Mouse (Mus musculus) liver, embryonic 14.5 days (tissue): ENCODE results near the gene Pabpn1l. TPM values are rescaled to one million over a fixed set of nuclear protein-coding genes. Genes with fewer than 3 reads are reported as not detected.

Experiments
- ATAC-seq: fragments of 200-750 bp; cut with Nextera tagmentation; 2 replicates; pipeline ENCODE4 v1.8.0; 2017; ENCODE audit warnings: moderate number of reproducible peaks, mild to moderate bottlenecking, moderate library complexity; ENCODE audit not compliant: insufficient read depth
- DNase-seq, 3 experiments: peaks; one replicate each; pipeline ENCODE4 v3.0.0-alpha.2; 2012 to 2013; ENCODE audit warnings: low read depth in 3 of 3, low spot score in 3 of 3
- H3K27ac ChIP-seq: fragments of 300-500 bp; sonication (generic); 2 replicates; pipeline ENCODE4 v1.5.1; 2014; ENCODE audit warnings: moderate library complexity, mild to moderate bottlenecking, control low read depth, inconsistent platforms
- H3K27me3 ChIP-seq: fragments of 300-500 bp; sonication (generic); 2 replicates; pipeline ENCODE4 v1.6.1; 2014; ENCODE audit warnings: mild to moderate bottlenecking, low read length, moderate library complexity; ENCODE audit not compliant: control insufficient read depth, insufficient read depth
- H3K36me3 ChIP-seq: fragments of 300-500 bp; sonication (generic); replicated peaks from 2 replicates; pipeline ENCODE4 v1.6.1; 2014; ENCODE audit warnings: low read depth; ENCODE audit not compliant: control insufficient read depth, insufficient read depth
- H3K4me1 ChIP-seq, 2 experiments: fragments of 200-500 bp in 1 of 2; fragments of 300-500 bp in 1 of 2; sonication (generic) in 1 of 2; replicated peaks; 2 replicates each; pipeline ENCODE4 v1.6.1; 2012 to 2014; ENCODE audit warnings: antibody characterized with exemption in 1 of 2, inconsistent platforms in 1 of 2, low read length in 1 of 2; ENCODE audit not compliant: control insufficient read depth in 2 of 2, insufficient read depth in 2 of 2
- H3K4me2 ChIP-seq: fragments of 300-500 bp; sonication (generic); 2 replicates; pipeline ENCODE4 v1.6.1; 2014; ENCODE audit warnings: low read depth, mild to moderate bottlenecking, control low read depth, moderate library complexity
- H3K4me3 ChIP-seq, 2 experiments: fragments of 200-500 bp in 1 of 2; fragments of 300-500 bp in 1 of 2; sonication (generic) in 1 of 2; 2 replicates each; pipeline ENCODE4 v1.5.1; 2012 to 2014; ENCODE audit warnings: low read depth in 2 of 2, low read length in 2 of 2, mild to moderate bottlenecking in 2 of 2, control low read depth in 1 of 2, inconsistent platforms in 1 of 2, moderate library complexity in 1 of 2; ENCODE audit not compliant: insufficient read depth in 1 of 2
- H3K9ac ChIP-seq: fragments of 300-500 bp; sonication (generic); replicated peaks from 2 replicates; pipeline ENCODE4 v1.6.1; 2014; ENCODE audit warnings: mild to moderate bottlenecking, control low read depth, moderate library complexity
- H3K9me3 ChIP-seq: fragments of 300-500 bp; sonication (generic); 2 replicates; pipeline ENCODE4 v1.6.1; 2016; ENCODE audit warnings: low read length, mixed read lengths; ENCODE audit not compliant: control insufficient read depth
- CTCF ChIP-seq: IDR thresholded peaks from 2 replicates; pipeline ENCODE4 v1.5.1; 2016; ENCODE audit warnings: antibody characterized with exemption, low read depth, control low read depth
- EP300 ChIP-seq: IDR thresholded peaks from 2 replicates; pipeline ENCODE4 v1.6.1; 2016; ENCODE audit warnings: antibody characterized with exemption, low read depth
- WGBS: fragments of 180-500 bp; shearing (Covaris S2); extraction: QIAGEN DNeasy Blood & Tissue Kit; methylation state at CpG from one replicate; pipeline ENCODE4 v1.1.7; 2014; ENCODE audit not compliant: insufficient replicate concordance; 5-methylcytosine and 5-hydroxymethylcytosine counted together
- polyA plus RNA-seq, 2 experiments: library from polyadenylated mRNA; depleted of rRNA in 1 of 2; stranded (reverse) in 1 of 2; unstranded in 1 of 2; fragments of >200 nt; fragmentation: Nextera tagmentation in 1 of 2; extraction: Ambion mirVana in 1 of 2; gene quantifications; 2 replicates each; pipeline versions ENCODE4 v1.2.1 to v1.2.3; 2012 to 2014

The Pabpn1l gene
- polyA plus RNA-seq, 2 experiments = not detected

DNA sequence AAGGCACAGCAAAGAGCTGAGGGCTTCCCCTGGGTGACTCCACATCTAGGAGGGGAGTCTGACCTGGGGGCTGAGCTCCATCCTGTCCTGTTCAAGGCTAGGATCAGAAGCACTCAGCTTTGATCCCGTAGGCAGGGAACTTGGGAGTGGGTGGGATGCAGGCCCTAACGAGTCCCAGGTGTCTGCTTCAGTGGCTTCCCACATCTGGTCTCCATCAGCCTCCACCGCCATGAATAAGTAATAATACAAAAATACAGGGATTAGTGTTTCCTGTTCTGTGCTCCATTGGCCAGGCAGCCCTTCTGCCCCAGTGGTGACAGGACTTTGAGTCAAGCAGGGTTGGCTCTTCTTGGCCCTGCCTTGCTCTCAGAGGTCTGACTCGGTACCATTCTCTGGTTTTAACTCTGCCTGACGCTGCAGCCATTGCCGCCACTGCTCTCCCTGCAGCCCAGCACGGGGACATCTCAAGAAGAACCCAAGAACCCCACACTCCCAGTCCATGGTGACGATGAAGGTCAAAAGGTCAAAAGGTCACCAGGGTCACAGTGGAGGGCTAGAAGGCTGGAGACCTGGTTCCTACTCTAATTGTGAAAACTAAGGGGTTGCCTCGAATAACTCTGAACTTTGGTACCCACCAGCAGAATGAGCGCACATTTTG lies 35.7 kb upstream of the Pabpn1l start:
- no peaks in the 10 kb centered on the region for H3K36me3 ChIP-seq
- no peak overlapping the region for H3K4me3 ChIP-seq
- 76% methylated on average over 10 of the region's 10 CpGs for WGBS
- no peak overlapping the region for H3K27ac ChIP-seq
- DNase-seq (no peak), ATAC-seq (no peak)
- H3K9ac ChIP-seq = no peak overlapping the region
- no peaks in the 10 kb centered on the region for H3K4me1 ChIP-seq
- no peaks in the 10 kb centered on the region for H3K9me3 ChIP-seq
- H3K27me3 ChIP-seq = no peaks in the 10 kb centered on the region
- TF ChIP-seq CTCF = no peak
- TF ChIP-seq EP300 = no peak
- no peak overlapping the region for H3K4me2 ChIP-seq

DNA sequence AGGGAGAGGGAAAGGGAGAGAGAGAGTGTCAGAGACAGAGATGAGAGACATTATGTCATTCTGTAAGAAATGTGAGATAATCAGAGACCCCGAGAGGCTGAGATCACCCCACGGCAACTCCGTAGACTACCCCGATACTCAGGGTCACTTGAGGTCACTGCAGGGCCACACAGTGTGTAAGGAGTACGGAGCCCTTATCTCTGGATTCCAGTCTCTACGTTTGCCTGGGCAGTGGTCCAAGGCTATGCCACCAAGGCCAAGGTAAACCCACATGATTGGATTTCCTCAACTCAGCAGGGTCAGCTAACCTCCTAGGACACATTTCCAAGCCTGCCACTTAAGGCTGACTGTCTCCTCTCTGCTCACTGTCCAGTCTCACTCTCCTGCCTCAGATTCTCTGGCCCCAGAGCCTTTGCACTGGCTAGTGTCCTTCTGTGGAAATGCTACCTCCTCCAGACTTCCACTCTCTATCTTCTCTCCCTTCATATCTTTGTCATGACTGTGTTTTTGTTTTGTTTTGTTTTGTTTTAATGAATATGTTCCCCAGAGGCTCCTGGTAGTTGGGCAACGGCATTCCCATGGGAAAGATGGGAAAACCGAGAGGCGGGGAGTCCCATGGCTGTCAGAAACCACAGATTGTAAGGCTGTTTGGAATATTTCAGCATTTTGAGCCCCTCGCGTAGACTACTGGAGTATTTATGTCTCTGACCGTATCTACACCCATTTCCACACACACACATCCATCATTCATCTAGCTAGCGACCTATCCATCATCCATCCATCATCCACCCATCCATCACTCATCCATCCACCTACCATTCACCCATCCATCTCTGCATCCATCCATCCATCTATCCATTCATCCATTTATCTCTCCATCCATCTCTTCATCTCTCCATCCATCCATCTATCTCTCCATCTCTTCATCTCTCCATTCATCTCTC lies 33.8 kb upstream of the Pabpn1l start:
- Histone ChIP-seq H3K4me2 (no peak overlapping the region), H3K27me3 (no peaks in the 10 kb centered on the region), H3K9me3 (no peaks in the 10 kb centered on the region), H3K36me3 (no peaks in the 10 kb centered on the region), H3K4me1 (no peaks in the 10 kb centered on the region), H3K9ac (no peak overlapping the region), H3K27ac (no peak overlapping the region), H3K4me3 (no peak overlapping the region)
- DNase-seq (no peak), ATAC-seq (no peak)
- no peak for TF ChIP-seq EP300
- TF ChIP-seq CTCF = no peak
- WGBS = 64% methylated on average over 13 of the region's 13 CpGs

DNA sequence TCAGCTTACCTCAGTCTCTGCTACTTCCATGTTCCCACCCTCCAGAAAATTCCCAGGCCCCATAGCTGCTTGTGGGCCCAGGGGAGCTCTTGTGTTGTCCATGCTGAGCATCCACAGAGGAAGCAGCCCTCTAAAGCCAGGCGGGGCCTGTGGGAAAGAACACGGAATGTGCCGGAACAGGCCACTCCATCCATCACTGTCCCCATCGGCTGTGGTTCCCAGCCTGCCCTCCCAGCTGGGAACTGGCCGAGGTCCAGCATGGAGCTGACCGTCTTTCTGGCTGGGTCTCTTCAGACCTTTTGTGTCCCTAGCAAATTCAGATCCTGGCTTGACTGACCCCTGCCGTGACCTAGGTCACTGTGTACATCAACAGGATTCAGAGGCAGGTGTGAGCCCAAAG lies 32.2 kb upstream of the Pabpn1l start:
- H3K9ac ChIP-seq = no peak overlapping the region
- H3K27me3 ChIP-seq = no peaks in the 10 kb centered on the region
- WGBS = 69% methylated on average over 7 of the region's 7 CpGs
- no peaks in the 10 kb centered on the region for H3K4me1 ChIP-seq
- H3K27ac ChIP-seq = no peak overlapping the region
- TF ChIP-seq EP300 (no peak), CTCF (no peak)
- ATAC-seq (no peak), DNase-seq (no peak)
- H3K4me3 ChIP-seq = no peak overlapping the region
- no peaks in the 10 kb centered on the region; the same call in 1 of the 2 replicates for H3K36me3 ChIP-seq
- H3K4me2 ChIP-seq = no peak overlapping the region
- H3K9me3 ChIP-seq = no peaks in the 10 kb centered on the region

DNA sequence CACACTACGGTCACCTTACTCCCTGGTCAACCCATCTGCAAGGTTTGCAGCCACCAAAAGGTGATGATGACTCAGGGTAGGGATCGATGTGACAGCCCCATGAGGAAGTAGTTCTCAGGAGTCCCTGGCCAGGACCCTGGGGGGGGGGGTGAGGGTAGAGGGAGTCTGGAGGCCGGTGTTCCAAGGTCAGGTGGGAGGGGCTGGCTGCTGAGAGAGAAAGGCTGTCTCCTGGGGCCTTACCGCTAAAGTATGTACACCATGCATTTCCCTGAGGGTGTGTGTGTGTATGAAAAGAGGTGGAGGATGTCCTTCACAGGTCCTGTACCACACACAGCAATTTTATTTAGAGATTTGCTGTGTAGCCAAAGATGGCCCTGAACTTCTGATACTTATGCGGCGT lies 30.1 kb upstream of the Pabpn1l start:
- Histone ChIP-seq H3K4me2 (no peak overlapping the region), H3K36me3 (no peaks in the 10 kb centered on the region; the same call in none of the 2 replicates), H3K9ac (no peak overlapping the region), H3K4me3 (no peak overlapping the region), H3K27ac (no peak overlapping the region), H3K27me3 (no peaks in the 10 kb centered on the region), H3K4me1 (no peaks in the 10 kb centered on the region), H3K9me3 (no peaks in the 10 kb centered on the region)
- no peak for DNase-seq
- ATAC-seq = no peak
- TF ChIP-seq EP300 (no peak), CTCF (no peak)
- WGBS = 60% methylated on average over 6 of the region's 6 CpGs

DNA sequence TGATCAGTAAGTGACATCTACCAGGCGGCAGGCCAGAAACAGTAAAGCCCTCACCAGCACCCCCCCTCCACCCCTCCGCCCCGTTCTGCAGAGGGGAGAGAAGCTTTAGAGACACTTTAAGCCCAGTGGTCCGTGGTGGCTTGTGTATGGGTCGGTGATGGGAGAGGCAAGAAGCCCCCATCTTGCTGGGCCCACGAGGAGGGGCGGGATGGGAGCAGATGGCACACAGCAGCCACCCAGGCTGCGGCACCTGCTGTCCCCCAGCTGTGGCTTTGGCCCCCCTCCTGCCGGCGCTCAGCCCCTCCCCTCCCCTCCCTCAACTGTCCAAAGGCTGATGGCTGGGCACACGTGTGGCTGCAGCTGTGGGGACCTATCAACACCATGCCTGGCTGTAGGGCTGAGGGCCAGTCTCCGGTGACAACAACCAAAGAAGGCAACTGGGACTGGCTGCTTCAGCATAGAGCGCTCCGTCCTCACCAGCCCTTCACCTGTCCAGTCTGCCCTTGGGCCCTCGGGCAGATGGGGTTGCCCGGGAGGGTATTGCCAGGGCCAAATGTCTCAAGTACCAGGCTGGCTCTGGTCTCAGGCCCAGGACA lies 28.9 kb upstream of the Pabpn1l start:
- Histone ChIP-seq H3K9me3 (no peaks in the 10 kb centered on the region), H3K4me2 (no peak overlapping the region), H3K27me3 (no peaks in the 10 kb centered on the region), H3K36me3 (no peaks in the 10 kb centered on the region; the same call in none of the 2 replicates), H3K4me3 (no peak overlapping the region), H3K4me1 (no peaks in the 10 kb centered on the region), H3K9ac (no peak overlapping the region), H3K27ac (no peak overlapping the region)
- TF ChIP-seq EP300 (no peak), CTCF (no peak)
- ATAC-seq (no peak), DNase-seq (no peak)
- WGBS = 71% methylated on average over 16 of the region's 16 CpGs
